In the genomic region with DNA sequence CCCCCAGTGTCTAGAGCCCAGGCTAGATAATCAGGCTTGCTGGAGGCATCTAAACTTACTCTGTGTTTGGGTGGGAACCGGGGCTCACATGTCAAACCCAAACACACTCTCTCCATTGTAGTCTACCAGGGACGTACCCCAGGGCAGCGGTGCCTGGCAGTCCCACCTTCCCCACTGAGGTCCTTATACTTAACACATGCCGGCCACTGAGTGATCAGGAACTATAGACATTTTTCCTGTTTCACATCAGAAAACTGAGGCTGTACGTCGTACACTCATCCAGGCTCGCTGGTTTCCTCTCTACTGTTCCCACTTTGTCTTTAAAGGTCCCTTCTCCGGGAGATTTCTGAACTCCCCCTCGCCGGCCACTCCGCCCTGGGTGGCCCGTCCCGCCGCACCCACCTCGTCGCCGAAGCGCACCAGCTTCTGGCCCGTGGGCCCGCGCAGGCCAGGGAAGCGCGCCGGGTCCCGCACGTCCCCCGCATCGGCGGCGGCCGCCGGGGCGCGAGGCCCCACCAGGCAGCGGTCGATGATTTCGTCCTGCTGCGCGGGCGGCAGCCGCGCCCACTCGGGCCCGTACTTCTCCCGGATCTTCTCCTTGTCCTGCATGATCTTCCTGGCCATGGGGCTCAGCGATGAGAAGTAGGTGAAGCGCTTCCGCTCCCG, we compare ENCODE assay signal across 8 mouse cellular contexts. TPM values are rescaled to one million over a fixed set of nuclear protein-coding genes. Genes with fewer than 3 reads are reported as not detected.
DNase-seq lines count a peak whose midpoint lies in the region; ATAC-seq and TF ChIP-seq lines count a peak whose summit lies in the region.

No protein-coding gene starts in this region.

- peaks cover 3% of the 10 kb centered on the region for H3K79me2 ChIP-seq in MEL (ENCODE audit: control insufficient read depth, insufficient read depth, low read length, poor library complexity)

- TF ChIP-seq CTCF in MEL (IDR thresholded peaks at IDR 0.05 in 2 of 3, conservative IDR thresholded peaks at IDR 0.05 in 1 of 3; ENCODE audit: control insufficient read depth in 1 of 3, insufficient read depth in 1 of 3, low read depth in 2 of 3, low read length in 3 of 3, poor library complexity in 1 of 3, severe bottlenecking in 1 of 3): no peak
- TF ChIP-seq CTCF in hindbrain, postnatal 0 days (IDR thresholded peaks at IDR 0.05; ENCODE audit: low read depth): no peak

- H3K9ac ChIP-seq in kidney, embryonic 14.5 days (ENCODE audit: low read depth, low read length): peak overlapping the region; percentile 90
- peak overlapping the region; percentile 96 for H3K9ac ChIP-seq in MEL (ENCODE audit: control insufficient read depth, low read depth, low read length, poor library complexity, severe bottlenecking)
- peak overlapping the region; percentile 87 for H3K9ac ChIP-seq in embryonic facial prominence, embryonic 15.5 days
- H3K9ac ChIP-seq in hindbrain, postnatal 0 days (replicated peaks; ENCODE audit: low read length): peak overlapping the region; percentile 91
- H3K9ac ChIP-seq in midbrain, embryonic 13.5 days (replicated peaks): peak overlapping the region; percentile 90

- H3K27ac ChIP-seq in kidney, embryonic 14.5 days (ENCODE audit: low read depth, low read length): peak overlapping the region; percentile 83
- H3K27ac ChIP-seq in MEL (ENCODE audit: control insufficient read depth, low read depth, low read length): peak overlapping the region; percentile 45
- H3K27ac ChIP-seq in embryonic facial prominence, embryonic 15.5 days (replicated peaks): peak overlapping the region; percentile 92
- peak overlapping the region; percentile 85 for H3K27ac ChIP-seq in hindbrain, postnatal 0 days
- H3K27ac ChIP-seq in midbrain, embryonic 13.5 days: peak overlapping the region; percentile 87

- H3K4me3 ChIP-seq in kidney, embryonic 14.5 days (ENCODE audit: low read length): peak overlapping the region; percentile 91
- peak overlapping the region; percentile 87 to 95 for H3K4me3 ChIP-seq in MEL (ENCODE audit: control insufficient read depth in 1 of 2, insufficient read depth in 1 of 2, low read depth in 2 of 2, low read length in 2 of 2)
- peak overlapping the region; percentile 96 for H3K4me3 ChIP-seq in embryonic facial prominence, embryonic 15.5 days (replicated peaks)
- H3K4me3 ChIP-seq in hindbrain, postnatal 0 days (ENCODE audit: low read length): peak overlapping the region; percentile 73
- H3K4me3 ChIP-seq in midbrain, embryonic 13.5 days (replicated peaks): peak overlapping the region; percentile 88

- no peaks in the 10 kb centered on the region for H3K27me3 ChIP-seq in kidney, embryonic 14.5 days (ENCODE audit: control insufficient read depth, insufficient read depth, low read length)
- H3K27me3 ChIP-seq in MEL (ENCODE audit: control insufficient read depth in 1 of 2, insufficient read depth in 2 of 2, low read length in 2 of 2): no peaks in the 10 kb centered on the region
- no peaks in the 10 kb centered on the region for H3K27me3 ChIP-seq in embryonic facial prominence, embryonic 15.5 days
- no peaks in the 10 kb centered on the region for H3K27me3 ChIP-seq in hindbrain, postnatal 0 days (ENCODE audit: insufficient read depth, low read length)
- H3K27me3 ChIP-seq in midbrain, embryonic 13.5 days: no peaks in the 10 kb centered on the region

- peaks cover 31% of the 10 kb centered on the region for H3K4me1 ChIP-seq in kidney, embryonic 14.5 days (ENCODE audit: control insufficient read depth, insufficient read depth, low read length)
- H3K4me1 ChIP-seq in MEL (ENCODE audit: control insufficient read depth in 1 of 2, insufficient read depth in 2 of 2, low read length in 2 of 2): peaks cover 2 to 19% of the 10 kb centered on the region in 2 experiments
- H3K4me1 ChIP-seq in embryonic facial prominence, embryonic 15.5 days: peaks cover 49% of the 10 kb centered on the region
- peaks cover 35% of the 10 kb centered on the region for H3K4me1 ChIP-seq in hindbrain, postnatal 0 days (ENCODE audit: insufficient read depth, low read length)
- peaks cover 46% of the 10 kb centered on the region for H3K4me1 ChIP-seq in midbrain, embryonic 13.5 days (replicated peaks)

- TF ChIP-seq EP300 in MEL (IDR thresholded peaks at IDR 0.05; ENCODE audit: low read depth in 1 of 2, low read length in 2 of 2): peak in 1 of 2 experiments; percentile 16; a peak in 1 of 4 replicates

- under 1% methylated on average over 47 of the region's 49 CpGs for WGBS in kidney, embryonic 14.5 days
- under 1% methylated on average over 49 of the region's 49 CpGs for WGBS in embryonic facial prominence, embryonic 15.5 days
- WGBS in hindbrain, postnatal 0 days: 1% methylated on average over 49 of the region's 49 CpGs
- WGBS in midbrain, embryonic 13.5 days: under 1% methylated on average over 49 of the region's 49 CpGs

- H3K36me3 ChIP-seq in kidney, embryonic 14.5 days (ENCODE audit: control insufficient read depth, insufficient read depth, low read length): no peaks in the 10 kb centered on the region
- H3K36me3 ChIP-seq in MEL (ENCODE audit: control insufficient read depth in 1 of 2, insufficient read depth in 2 of 2, low read length in 2 of 2): peaks cover 0 to 16% of the 10 kb centered on the region in 2 experiments; a peak in 2 of 4 replicates
- no peaks in the 10 kb centered on the region for H3K36me3 ChIP-seq in embryonic facial prominence, embryonic 15.5 days
- no peaks in the 10 kb centered on the region for H3K36me3 ChIP-seq in hindbrain, postnatal 0 days (ENCODE audit: insufficient read depth, low read length)
- no peaks in the 10 kb centered on the region for H3K36me3 ChIP-seq in midbrain, embryonic 13.5 days

- ATAC-seq in kidney, embryonic 14.5 days (ENCODE audit: low FRiP score, low TSS enrichment): peak; percentile 49
- peak; percentile 40 for ATAC-seq in embryonic facial prominence, embryonic 15.5 days (ENCODE audit: insufficient number of reproducible peaks, low FRiP score, low TSS enrichment, low read depth)
- ATAC-seq in hindbrain, postnatal 0 days: peak; percentile 19
- ATAC-seq in midbrain, embryonic 13.5 days: peak; percentile 62

- H3K4me2 ChIP-seq in kidney, embryonic 14.5 days (replicated peaks; ENCODE audit: low read depth, low read length): peak overlapping the region; percentile 77
- peak overlapping the region; percentile 60 for H3K4me2 ChIP-seq in embryonic facial prominence, embryonic 15.5 days (replicated peaks)
- H3K4me2 ChIP-seq in hindbrain, postnatal 0 days (ENCODE audit: low read depth, low read length): peak overlapping the region; percentile 86
- H3K4me2 ChIP-seq in midbrain, embryonic 13.5 days (replicated peaks): peak overlapping the region; percentile 80

- TF ChIP-seq RAD21 in MEL (IDR thresholded peaks at IDR 0.05; ENCODE audit: low read depth, low read length): no peak

- TF ChIP-seq POLR2A in MEL (IDR thresholded peaks at IDR 0.05; ENCODE audit: control insufficient read depth in 1 of 2, insufficient read depth in 1 of 2, low read depth in 1 of 2, low read length in 2 of 2, poor library complexity in 1 of 2): no peak; a peak in 1 of 4 replicates

- DNase-seq in kidney, postnatal 14 days: no peak
- peak; percentile 62 for DNase-seq in MEL (ENCODE audit: low read depth, low spot score)
- no peak for DNase-seq in hindbrain, postnatal 0 days (ENCODE audit: low spot score)
- DNase-seq in cerebellum, postnatal 25 days: no peak
- DNase-seq in left cerebral cortex, postnatal 4 days: no peak

- intact Hi-C loops in left cerebral cortex, postnatal 4 days (cut with DNase I): loop anchor here (5.0 kb wide), 1 partner anchor 40 kb away; no protein-coding TSS in a partner anchor

- H3K9me3 ChIP-seq in kidney, embryonic 14.5 days (ENCODE audit: control insufficient read depth, low read length): no peaks in the 10 kb centered on the region
- no peaks in the 10 kb centered on the region for H3K9me3 ChIP-seq in MEL (replicated peaks; ENCODE audit: insufficient read depth, low read length)
- H3K9me3 ChIP-seq in embryonic facial prominence, embryonic 15.5 days (replicated peaks): no peaks in the 10 kb centered on the region
- no peaks in the 10 kb centered on the region for H3K9me3 ChIP-seq in hindbrain, postnatal 0 days (ENCODE audit: low read length)
- H3K9me3 ChIP-seq in midbrain, embryonic 13.5 days: no peaks in the 10 kb centered on the region

RNA-seq across cellular contexts. Expression of gene 2310022B05Rik, which starts 0.6 kb away (rescaled TPM):
- 28.1 and 38.8 TPM in 2 replicates for polyA plus RNA-seq in kidney, embryonic 14.5 days (2014; fragmentation: Nextera tagmentation; extraction: Ambion mirVana)
- 5.7 and 6.2 TPM in 2 replicates for total RNA-seq in MEL (2012; rRNA removed)
- polyA plus RNA-seq in MEL (2012; ENCODE audit: insufficient read depth in 1 of 2, insufficient read length in 2 of 2, low read depth in 1 of 2, low replicate concordance in 2 of 2, missing spikeins in 1 of 2): 10 to 100 TPM in 1 of 2 experiments, not detected in 1; 27.0 TPM
- polyA plus RNA-seq in embryonic facial prominence, embryonic 15.5 days (2015; fragmentation: Nextera tagmentation; extraction: Ambion mirVana): 37.3 and 38.6 TPM in 2 replicates
- total RNA-seq in hindbrain, postnatal 0 days (2014; rRNA removed): 100 and 106 TPM in 2 replicates
- polyA plus RNA-seq in hindbrain, postnatal 0 days (2015; fragmentation: Nextera tagmentation; extraction: Ambion mirVana): 27.0 and 30.2 TPM in 2 replicates
- polyA plus RNA-seq in midbrain, embryonic 13.5 days (2015; fragmentation: Nextera tagmentation; extraction: Ambion mirVana): 15.7 and 18.1 TPM in 2 replicates
- 10 to 100 TPM; 86.2 to 89.8 TPM for total RNA-seq in left cerebral cortex, postnatal 4 days (2021)

RNA-seq across cellular contexts. Expression of gene Ttc13, which starts 59.2 kb away (rescaled TPM):
- 36.3 and 57.1 TPM in 2 replicates for polyA plus RNA-seq in kidney, embryonic 14.5 days (2014; fragmentation: Nextera tagmentation; extraction: Ambion mirVana)
- total RNA-seq in MEL (2012; rRNA removed): 30.7 and 39.1 TPM in 2 replicates
- polyA plus RNA-seq in MEL (2012; ENCODE audit: insufficient read depth in 1 of 2, insufficient read length in 2 of 2, low read depth in 1 of 2, low replicate concordance in 2 of 2, missing spikeins in 1 of 2): 10 to 100 TPM in 1 of 2 experiments, not detected in 1; 34.0 TPM
- polyA plus RNA-seq in embryonic facial prominence, embryonic 15.5 days (2015; fragmentation: Nextera tagmentation; extraction: Ambion mirVana): 39.7 and 41.2 TPM in 2 replicates
- total RNA-seq in hindbrain, postnatal 0 days (2014; rRNA removed): 63.1 and 64.2 TPM in 2 replicates
- 57.5 and 58.6 TPM in 2 replicates for polyA plus RNA-seq in hindbrain, postnatal 0 days (2015; fragmentation: Nextera tagmentation; extraction: Ambion mirVana)
- polyA plus RNA-seq in midbrain, embryonic 13.5 days (2015; fragmentation: Nextera tagmentation; extraction: Ambion mirVana): 55.0 and 60.2 TPM in 2 replicates
- total RNA-seq in left cerebral cortex, postnatal 4 days (2021): 10 to 100 TPM; 72.6 to 73.2 TPM

RNA-seq across cellular contexts. Expression of gene Arv1, which starts 59.4 kb away (rescaled TPM):
- 30.9 and 32.2 TPM in 2 replicates for polyA plus RNA-seq in kidney, embryonic 14.5 days (2014; fragmentation: Nextera tagmentation; extraction: Ambion mirVana)
- total RNA-seq in MEL (2012; rRNA removed): 11.3 and 11.9 TPM in 2 replicates
- 10 to 100 TPM in 1 of 2 experiments, not detected in 1; 24.1 TPM for polyA plus RNA-seq in MEL (2012; ENCODE audit: insufficient read depth in 1 of 2, insufficient read length in 2 of 2, low read depth in 1 of 2, low replicate concordance in 2 of 2, missing spikeins in 1 of 2)
- polyA plus RNA-seq in embryonic facial prominence, embryonic 15.5 days (2015; fragmentation: Nextera tagmentation; extraction: Ambion mirVana): 19.4 and 21.6 TPM in 2 replicates
- total RNA-seq in hindbrain, postnatal 0 days (2014; rRNA removed): 11.1 and 17.5 TPM in 2 replicates
- 31.5 and 33.5 TPM in 2 replicates for polyA plus RNA-seq in hindbrain, postnatal 0 days (2015; fragmentation: Nextera tagmentation; extraction: Ambion mirVana)
- polyA plus RNA-seq in midbrain, embryonic 13.5 days (2015; fragmentation: Nextera tagmentation; extraction: Ambion mirVana): 32.6 and 33.3 TPM in 2 replicates
- total RNA-seq in left cerebral cortex, postnatal 4 days (2021): 10 to 100 TPM; 23.3 to 24.7 TPM
